Mouse (Mus musculus) thymus, postnatal 10 days (tissue): ENCODE measurements around the gene Rxfp1.
"Not testable (repeated sequence)": the region's sequence is repeated elsewhere in the genome, so short reads cannot be mapped to it uniquely, and the experiment has no call there.

Source experiments
- DNase-seq, 2 experiments: peaks; one replicate each; pipeline ENCODE4 v3.0.0; 2021; ENCODE audit warnings: low spot score in 2 of 2

The Rxfp1 gene

DNA sequence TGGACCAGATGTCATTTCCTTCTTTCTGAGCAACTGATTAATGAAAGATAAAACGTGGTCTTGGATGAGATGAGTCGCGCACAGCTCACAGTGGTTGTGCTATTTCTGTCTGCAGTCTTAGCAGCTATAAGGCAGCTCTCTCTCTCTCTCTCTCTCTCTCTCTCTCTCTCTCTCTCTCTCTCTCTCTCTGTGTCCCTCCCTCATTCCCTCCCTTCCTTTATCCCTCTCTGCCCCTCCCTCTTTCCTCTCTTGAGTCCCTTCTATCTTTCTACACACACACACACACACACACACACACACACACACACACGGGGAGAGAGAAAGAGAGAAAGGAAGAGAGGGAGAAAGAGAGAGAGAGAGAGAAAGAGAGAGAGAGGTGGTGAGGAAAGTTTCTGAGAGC lies at the start of gene Rxfp1:
Gene Rxfp1, minus strand, starts transcription at position 101 of the 400 bp plus-strand sequence.
- no peak for DNase-seq

DNA sequence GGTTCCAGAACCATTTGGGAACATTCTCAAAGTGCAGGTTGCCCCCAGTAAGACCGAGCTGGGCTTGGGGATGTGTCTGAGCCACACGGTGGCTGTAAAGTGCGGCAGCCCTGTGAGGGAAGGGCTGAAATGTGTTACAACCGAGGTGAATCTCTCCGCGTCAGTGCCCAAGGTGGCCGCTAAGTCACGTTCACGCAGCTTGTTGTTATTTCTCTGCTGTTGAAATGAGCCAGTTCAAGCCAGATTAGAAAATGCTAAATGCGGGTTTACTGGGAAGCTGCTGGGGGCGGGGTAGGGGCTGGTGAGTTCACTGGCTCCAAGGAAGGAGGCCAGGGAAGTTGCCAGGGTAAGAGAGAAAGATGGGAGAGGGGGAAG lies 46.7 kb upstream of the Rxfp1 start:
- no peak for DNase-seq

DNA sequence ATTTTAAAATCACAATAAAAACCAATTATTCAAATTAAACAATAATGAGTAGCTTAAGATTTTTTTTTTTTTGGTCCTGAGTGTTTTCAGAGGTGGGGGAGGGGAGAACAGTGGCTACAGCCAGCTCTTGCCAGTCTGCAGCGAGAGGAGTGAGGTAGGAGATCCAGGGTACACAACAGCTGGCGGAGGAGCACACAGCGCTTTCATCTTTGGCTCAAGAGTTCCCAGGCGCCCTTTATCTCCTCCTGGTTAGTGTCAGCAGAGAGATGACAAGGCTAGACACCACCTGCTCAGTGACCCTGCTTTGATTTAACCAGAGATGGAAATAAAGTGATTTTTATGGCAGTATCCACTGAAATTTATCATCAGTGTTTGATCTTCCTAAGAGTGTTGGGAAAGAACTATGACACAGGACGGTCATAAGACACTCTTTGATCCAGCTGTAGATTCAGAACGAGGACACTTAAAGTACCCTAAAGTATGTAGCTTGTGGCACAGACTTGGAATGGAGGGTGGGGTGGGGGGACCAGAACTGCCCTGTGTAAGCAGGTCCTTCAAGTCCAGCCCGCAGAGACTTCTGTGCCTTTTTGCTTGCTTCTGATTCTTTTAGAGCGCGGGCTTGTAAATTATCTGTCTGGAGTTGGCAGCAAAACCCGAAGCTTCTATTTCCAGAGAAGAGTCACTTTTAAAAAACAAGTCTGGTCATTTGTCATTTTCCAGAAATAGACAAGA lies 46.1 kb upstream of the Rxfp1 start:
- no peak for DNase-seq

DNA sequence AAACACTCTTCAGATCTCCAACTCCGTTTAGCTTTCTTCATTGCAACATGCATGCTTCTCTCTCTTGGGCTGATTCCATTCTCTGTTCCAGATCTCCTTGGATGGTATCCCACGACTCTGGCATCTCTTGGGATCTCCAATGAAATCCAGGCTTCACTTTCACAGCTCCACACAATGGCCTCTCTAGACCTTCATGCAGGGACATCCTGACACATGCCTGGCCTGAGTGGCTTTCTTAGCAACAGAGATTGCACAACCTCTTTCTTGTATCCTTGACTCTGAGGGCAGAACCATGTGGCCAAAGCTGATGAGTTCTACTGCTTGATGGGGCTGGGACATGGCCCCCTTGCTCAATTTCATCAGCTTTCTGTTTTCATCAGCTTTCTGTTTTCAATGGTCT lies 35.0 kb upstream of the Rxfp1 start:
- no peak for DNase-seq

DNA sequence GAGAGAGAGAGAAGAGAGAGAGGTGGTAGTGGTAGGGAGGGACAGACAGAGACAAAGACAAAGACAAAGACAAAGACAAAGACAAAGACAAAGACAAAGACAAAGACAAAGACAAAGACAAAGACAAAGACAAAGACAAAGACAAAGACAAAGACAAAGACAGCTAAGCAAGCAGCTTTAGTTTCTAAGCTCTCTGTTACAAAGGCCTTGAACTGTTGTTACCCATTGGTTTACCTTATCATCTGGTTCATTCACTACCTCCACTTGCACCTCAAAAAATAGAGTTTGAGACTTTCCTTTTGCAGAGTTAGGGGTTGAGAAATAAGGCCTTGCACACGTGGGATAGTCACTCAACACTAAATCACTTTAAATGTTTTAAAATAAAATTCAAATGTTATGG lies 16.1 kb upstream of the Rxfp1 start:
- DNase-seq = no peak

DNA sequence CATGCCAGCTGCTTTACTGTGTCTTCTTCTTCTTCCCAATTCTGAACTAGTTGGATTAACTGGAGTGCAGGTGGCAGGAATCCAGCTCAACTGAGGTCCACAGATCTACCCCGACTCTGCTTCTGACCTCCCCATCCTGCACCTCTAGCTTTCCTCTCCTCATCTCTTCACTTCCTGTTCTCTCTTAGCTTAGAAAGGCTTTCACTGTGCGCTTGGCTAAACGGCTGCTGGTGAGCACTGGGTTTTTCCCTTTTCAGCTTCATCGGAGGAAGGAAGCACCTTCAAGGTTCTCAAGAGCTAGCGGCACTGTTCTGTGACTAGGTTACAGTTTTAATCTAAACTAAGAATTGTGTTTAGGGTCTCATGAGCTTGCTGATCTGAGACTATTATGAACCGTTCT lies 8.9 kb upstream of the Rxfp1 start:
- peak in 1 of 2 experiments; percentile 3 for DNase-seq

DNA sequence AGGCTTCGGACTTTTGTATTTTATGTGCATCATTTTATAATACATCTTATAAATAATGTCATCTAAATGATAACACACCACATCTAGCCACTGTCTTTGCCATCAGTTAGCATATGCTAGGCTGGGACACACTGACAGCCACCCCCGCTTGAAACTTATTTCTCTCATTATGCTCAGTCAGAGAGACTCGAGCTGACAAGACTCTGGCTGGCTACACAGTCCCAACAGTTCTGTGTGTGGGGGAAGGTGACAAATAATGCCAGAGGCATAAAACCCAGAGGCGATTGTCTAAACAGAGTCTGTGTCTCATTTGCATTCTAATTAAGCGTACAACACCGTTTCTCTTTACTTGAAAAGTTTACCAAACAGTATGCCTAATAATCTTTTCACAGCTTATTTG lies 7.4 kb upstream of the Rxfp1 start:
- no peak for DNase-seq

DNA sequence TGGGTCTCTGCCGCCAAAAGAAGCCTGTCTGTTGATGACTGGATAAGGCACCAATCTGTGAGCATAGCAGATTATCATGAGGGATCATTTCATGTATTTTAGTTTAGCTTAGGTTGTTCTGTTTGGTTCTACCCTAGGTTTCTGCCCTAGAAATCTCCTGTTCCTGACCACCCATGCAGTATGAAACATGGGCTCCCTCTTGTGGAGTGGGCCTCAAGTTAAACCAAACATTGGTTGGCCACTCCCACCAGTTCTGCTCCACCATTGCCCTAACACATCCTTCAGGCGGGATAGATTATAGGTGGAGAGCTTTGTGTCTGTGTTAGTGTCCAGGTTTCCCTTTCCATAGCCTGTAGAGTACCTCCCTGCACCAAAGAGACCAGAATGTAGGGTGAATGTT lies 6.7 kb upstream of the Rxfp1 start:
- DNase-seq = no peak

DNA sequence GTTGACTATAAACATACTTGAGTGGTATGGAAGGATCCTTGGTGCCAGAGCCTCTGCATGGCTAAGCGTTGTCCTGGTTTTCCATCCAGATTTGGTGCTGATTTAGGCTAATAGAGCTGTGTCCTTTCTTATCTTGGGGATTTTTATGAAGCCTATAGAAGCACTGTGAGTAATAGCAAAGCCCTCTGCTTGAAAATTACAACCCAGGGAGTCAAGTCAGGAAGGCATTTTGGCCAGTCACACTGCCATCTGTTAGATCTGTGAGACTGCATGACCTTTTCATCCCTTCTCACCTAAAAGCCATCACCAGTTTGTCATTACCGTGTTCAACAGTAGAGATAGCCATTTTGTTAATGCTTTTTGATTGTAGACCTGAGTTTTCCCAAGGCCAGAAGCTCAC lies 2.7 kb upstream of the Rxfp1 start:
- DNase-seq = no peak

DNA sequence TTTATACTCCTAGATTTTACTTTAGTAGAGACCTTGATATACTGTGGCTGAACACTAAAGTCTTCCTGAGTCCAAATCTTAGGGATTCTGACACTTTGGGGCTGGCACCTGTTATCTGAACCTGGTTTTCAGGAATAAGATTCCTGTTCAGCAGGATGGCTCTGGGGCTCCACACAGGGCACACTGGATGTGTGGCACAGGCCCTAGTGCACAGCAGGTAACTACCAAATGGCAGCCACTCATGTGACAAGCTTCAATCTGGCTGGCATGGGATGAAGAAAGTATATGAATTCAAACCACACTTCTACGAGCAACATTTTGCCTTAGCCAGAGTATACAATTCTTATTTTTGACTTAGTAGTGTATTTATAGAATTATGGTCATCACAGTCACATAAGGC lies 771 bp upstream of the Rxfp1 start:
- DNase-seq = no peak

DNA sequence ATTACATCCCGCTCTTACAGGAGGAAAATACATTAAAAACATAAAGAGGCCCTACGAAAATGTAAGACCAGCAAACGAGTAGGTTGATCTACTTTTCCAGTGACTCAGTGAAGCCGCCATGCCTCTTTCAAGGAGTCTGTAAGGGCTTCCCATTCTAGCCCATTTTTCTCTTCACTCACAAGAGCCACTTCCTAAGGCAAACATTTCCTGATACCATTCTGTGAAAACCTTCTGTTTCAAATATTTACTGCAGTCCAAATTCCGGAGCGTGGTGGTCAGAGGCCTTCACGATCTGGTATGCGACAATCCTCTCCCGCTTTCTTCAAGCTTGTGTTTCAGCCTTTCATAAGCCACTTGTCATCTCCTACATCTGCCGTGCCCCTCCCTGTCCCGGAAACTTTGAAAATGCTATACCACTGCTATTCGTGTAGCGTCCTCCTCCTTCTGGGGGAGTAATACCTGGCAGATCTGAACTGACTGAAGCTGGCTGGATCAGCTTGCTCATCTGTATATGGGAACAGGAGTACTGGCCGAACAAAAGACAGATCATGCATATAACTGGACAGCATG lies 11.1 kb downstream of the Rxfp1 start:
- DNase-seq = no peak

DNA sequence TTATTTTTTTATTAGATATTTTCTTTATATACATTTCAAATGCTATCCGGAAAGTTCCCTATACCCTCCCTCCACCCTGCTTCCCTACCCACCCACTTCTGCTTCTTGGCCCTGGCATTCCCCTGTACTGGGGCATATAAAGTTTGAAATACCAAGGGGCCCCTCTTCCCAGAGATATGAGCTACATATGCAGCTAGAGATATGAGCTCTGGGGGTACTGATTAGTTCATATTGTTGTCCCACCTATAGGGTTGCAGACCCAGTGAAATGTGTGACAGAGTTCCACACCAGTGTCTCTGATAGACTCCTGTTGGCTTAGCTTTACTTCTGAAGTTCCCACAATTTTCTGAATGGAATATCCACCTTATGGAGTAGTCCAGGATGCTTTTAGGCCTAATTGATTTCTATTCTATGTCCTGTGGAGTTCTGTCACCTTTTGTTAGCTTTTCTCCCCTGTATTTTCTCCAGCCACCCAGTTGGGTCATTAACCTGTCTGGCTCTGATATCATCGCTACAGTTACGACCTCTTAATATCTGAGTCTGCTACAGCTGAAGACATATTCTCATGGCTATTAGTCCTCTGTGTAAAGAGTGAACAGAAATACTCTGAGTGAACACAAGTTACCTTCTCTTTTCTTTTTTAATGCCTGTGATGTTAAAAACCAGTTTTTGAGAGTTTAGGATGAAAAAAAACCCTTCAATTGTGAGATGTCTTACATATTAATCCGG lies 16.8 kb downstream of the Rxfp1 start:
- no peak for DNase-seq

DNA sequence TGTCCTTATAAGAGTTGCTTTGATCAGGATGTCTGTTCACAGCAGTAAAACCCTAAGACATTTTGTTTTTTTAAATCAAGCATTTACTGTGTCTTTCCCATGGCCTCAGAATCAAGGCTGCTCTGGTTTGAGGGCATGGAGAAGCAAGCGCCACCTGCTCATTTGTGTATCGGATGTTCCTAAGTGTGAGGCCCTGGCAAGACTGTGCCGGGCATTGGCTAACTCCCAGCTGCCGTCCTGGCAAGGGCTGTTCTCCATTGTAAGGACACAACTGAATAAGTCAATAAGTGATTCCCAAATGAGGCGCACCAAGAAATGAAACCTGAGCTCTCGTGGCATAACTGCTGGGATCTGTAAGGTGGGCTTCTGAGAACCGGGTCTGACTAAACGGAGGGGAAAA lies 31.2 kb downstream of the Rxfp1 start:
- no peak for DNase-seq

DNA sequence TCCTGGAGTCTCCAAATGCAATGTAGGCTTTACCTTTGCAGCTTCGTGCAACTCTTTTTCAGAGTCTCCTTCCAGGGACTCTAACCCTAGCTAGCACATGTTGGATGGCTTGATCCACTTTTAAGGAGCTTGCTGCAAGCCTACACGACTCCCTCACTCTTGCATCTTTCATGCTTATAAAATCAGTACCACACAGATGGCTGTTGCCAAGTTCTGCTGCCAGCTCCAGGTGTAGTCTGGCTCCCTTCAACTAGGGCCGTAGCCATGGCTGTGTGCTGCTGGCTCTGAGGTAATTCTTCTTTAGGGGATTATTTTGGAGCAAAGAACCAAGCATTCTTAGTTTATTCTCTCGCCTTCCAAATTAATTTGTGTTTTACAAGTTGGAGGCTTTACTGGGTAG lies 34.5 kb downstream of the Rxfp1 start:
- DNase-seq = no peak

DNA sequence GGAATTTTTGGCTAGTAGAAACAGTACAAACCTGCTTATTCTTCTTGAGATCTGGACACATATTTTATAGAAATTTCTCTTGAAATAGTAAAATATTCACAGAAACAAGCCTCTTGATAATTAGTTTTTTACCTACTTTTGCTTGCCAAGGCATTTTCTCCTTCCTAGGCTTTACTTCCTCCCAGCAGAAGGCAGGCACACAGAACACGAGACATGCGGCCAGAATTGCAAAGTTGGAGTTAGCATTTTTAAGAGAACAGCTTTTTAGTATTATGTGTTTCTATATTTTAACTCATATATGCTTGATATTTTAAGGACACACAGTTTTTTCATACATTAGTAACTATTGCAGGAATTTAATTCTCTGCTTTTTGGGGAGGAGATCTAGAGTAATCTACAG lies 45.7 kb downstream of the Rxfp1 start:
- DNase-seq = no peak

DNA sequence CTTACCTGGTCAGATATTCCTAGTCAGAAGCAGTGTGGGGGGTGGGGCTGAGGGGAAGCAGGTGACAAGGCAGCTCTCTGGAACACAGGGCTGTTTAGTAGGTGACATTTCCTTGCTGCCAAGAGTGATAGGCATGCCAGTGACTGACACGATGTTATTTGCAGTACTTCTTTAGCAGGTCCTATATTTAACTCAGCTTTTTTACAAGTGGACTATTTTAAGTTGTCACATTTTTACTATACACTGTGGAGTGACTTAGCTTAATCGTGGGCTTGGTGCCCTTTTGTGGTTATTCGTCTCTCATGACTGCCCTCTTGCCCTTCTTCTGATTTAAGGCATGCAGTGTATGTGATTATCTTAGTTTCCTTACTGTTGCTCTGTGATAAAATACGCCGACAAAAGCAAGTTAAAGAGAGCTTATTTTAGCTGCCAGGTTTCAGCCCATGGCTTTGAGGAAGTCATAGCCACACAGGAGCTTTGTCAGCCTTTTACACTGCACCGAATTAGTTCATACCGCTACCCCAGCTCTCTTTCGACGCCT lies 47.5 kb downstream of the Rxfp1 start:
- no peak for DNase-seq

DNA sequence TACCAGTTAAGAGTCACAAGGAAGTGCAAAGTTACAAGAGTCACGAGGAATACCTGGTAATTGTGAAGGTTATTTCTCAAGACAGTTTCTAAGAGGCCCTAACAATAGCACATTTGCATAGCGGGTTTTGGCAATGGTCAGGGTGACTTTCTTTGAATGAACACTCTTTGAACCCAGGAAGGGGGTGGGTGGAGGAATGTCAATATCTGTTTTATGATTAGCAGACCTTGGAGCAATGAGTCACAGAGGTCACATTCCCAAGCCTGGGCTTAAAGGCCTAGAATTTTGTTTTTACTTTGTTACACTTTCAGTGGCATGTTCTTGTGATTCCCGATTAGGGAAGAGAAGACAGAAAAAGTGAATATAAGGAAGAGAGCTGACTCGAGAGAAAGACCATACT lies 49.6 kb downstream of the Rxfp1 start:
- DNase-seq = not testable (repeated sequence)

DNA sequence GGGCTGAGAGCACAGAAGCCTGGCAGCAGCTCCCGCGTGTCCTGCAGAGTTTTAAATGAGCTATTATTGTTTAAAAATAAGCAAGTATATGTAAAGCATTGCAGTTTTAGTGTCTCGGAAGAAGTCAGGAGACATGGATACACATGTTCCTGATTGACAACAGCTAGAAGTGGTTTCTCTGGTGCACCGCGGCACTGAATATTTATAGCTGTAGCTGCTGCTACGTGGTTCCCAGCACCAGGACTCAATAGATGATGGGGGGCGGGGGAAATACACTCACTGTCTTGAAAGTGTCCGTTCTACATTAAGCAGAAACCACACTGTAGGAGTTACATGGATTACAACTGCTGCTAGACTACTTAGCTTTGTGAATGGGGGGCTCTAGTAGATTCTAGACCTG lies 54.2 kb downstream of the Rxfp1 start:
- DNase-seq = no peak

DNA sequence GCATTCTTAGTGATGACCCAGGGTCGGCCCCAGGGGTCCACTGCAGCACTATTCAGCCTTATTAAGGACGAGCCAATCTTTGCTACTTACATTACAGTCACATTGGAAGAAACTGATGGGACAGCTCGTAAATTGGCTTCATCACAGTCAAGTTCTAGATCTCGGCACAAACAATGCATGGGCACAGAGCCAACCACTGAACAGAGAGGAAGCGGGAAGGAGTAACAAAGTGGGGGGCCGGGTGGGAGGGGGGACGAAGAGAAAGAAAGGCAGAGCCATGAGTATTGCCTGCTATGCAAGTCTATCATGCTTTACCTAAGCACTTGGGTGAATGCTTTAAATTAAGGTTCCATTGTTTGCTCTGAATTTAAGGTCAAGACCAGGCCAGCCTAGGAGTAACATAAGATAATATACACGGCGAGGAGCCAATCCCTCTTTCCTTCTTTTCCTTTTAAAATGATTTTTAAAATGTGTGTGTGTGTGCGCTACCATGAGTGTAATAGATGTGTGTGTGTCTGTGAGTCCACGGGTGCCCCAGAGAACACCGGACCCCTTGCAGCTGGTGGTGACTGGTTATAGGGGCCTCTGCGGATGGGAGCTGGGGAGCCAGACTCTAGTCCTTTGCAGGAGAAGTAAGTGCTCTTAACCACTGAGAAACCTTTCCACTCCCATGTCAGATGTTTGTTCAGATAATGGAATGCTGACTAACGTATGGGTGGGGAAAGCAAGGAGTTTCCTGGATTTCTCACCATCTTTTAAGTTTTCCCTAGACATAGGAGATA lies 55.1 kb downstream of the Rxfp1 start:
- no peak for DNase-seq

DNA sequence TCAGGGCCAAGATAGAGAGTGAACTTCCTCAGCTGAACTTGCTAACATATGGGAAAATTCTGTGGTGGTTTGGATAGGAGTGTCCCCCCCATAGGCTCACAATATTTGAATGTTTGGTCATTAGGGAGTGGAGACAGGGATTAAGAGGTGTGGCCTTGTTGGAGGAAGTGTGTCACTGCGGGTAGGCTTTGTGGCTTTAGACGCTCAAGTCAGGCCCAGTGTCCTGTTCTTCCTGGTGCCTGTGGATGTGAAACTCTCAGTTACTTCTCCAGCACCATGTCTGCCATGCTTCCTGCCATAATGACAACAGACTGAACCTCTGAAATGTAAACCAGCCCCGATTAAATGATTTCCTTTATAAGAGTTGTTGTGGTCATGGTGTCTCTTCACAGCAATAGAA lies 61.3 kb downstream of the Rxfp1 start:
- DNase-seq = no peak

DNA sequence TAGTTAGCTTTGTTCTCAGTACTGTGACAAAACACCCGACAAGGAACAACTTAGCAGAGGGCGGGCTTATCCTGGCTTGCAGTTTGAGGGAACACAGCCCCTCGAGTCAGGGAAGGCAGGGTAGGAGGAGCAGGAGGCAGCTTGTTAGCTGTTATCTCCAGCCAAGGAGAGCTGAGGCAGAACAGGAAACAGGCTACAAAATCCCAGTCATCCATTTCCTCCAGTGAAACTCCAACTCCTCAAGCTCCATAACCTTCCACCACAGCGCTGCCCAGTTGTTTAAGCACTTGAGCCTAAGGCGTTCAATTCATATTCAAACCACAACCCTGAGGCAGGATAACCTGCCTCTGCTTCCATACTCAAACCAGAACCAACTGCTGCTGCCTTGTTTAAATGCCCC lies 63.0 kb downstream of the Rxfp1 start:
- DNase-seq = no peak

DNA sequence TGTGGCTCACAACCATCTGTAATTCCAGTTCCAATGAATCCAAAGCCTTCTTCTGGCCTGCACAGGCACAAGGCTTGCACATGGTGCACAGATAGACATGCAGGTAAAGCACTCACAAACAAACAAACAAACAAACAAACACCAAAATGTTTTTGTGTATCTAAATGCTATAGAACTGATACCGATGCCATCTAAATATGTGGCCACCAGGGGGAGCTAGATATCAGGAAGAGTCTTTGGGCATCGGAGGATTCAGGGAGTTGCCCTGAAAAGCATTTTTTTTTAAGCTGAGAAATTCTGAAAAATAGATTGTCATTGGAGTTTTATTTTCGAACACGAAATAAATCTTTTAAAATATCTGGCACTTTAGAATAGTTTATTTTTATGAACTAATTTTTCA lies 64.6 kb downstream of the Rxfp1 start:
- peak in 1 of 2 experiments; percentile 61 for DNase-seq
